Mouse (Mus musculus) neural tube, postnatal 0 days (tissue): Measurements from ENCODE around the gene Mndal. TPM values are rescaled to one million over a fixed set of nuclear protein-coding genes. Genes with fewer than 3 reads are reported as not detected.

ENCODE experiments used
- polyA plus RNA-seq: library from polyadenylated mRNA; unstranded; fragments of >200 nt; fragmentation: Nextera tagmentation; extraction: Ambion mirVana; gene quantifications from 2 replicates; pipeline ENCODE4 v1.2.1, GENCODE M21; 2015

Mndal gene
- 2.5 TPM in 2 replicates for polyA plus RNA-seq

GRCm38 (mm10) chr1:173941924-173942779, at the start of gene Mndal, which contains the start of gene Ifi203:
Gene Mndal (minus strand): TSS chr1:173942491.
Gene Ifi203 (minus strand): TSS chr1:173942672.

DNA sequence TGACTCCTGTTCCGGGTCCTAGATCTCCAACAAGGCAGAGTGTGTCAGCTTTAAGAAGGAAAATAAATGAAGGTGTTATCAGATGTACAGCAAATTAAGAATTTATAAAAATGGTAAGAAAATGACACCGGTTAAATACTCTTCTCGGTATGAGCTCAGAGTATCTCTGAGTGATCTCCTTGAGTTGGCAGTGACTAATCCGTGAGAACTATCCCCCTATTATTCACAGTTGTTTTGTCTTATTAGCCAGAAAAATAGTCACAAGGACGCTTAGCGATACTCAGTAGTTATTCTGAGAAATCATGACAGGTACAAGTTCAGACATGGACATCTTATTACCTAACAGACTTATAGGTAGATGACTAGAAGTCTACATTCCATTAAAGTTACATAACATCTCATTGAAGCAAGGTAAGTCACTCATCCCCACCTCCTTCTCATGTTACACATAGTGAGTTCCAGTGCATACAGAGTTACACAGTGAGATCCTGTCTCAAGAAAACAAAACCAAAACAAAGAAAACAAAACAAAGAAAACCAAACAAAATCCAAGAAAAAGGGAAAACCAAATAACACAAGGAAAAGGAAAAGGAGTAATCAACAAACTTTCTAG, 40.5 kb upstream of the Mndal start, which contains the start of gene Ifi202b:
Gene Ifi202b (minus strand): TSS at position 51 of the 612 bp plus-strand sequence.

DNA sequence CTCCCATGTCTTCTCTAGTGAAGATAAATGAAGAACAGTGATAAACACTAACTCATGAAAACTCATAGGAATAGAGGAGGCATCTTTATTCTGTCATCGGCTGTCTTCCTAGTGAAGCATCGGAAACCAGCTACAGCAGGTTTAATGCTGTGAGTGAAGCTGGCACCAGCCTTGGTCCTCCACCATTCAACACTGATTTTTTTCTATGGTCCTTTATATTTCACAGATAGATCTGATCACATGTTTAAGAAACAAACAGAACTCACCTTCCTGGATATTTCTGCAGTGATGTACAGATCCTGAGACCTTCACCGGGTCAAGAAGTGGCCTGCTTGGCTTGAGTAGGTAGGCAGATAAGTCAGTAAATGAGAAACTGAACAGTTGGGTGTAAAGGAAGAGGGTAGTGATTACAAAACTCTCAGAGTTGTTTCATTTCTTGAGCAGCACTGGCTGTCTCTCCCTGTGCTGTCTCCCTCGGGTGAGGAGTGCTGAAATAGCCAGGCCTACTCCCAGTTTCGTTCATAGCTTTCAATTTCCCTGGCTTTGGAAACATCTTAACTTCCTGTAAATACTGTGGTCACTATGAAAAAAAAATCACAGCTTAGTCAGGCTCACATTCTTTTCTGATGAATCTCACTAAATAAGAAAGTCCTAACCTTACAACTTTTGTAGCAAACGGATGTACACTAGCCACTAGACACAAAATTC, 29.6 kb downstream of the Mndal start, which contains the start of gene Ifi211:
Gene Ifi211 (minus strand): TSS at position 499 of the 708 bp plus-strand sequence.

Other genes starting within 250 kb of the Mndal start
- gene Ifi207, start 200.7 kb downstream of the Mndal start, polyA plus RNA-seq, result 0.41 and 0.61 TPM in 2 replicates
- gene Ifi204, start 175.5 kb downstream of the Mndal start, polyA plus RNA-seq, result 1.4 and 1.5 TPM in 2 replicates
- gene Ifi211, start 29.4 kb downstream of the Mndal start, polyA plus RNA-seq, result 0.77 and 0.89 TPM in 2 replicates
- gene Ifi203, start 181 bp upstream of the Mndal start, polyA plus RNA-seq, result 0.94 and 2.3 TPM in 2 replicates
- not detected in 2 replicates for gene Ifi202b, start 40.3 kb upstream of the Mndal start, polyA plus RNA-seq
- gene Ifi205, start 89.3 kb upstream of the Mndal start, polyA plus RNA-seq, result 0.12 TPM in 1 of 2 replicates, not detected in the other
- not detected in 2 replicates for gene Olfr433, start 98.2 kb upstream of the Mndal start, polyA plus RNA-seq
- not detected in 2 replicates for gene Olfr432, start 106.7 kb upstream of the Mndal start, polyA plus RNA-seq
- not detected in 2 replicates for gene Olfr430, start 124.1 kb upstream of the Mndal start, polyA plus RNA-seq
- not detected in 2 replicates for gene Olfr429, start 141.8 kb upstream of the Mndal start, polyA plus RNA-seq
- gene Olfr427, start 154.4 kb upstream of the Mndal start, polyA plus RNA-seq, result not detected in 2 replicates
- not detected in 2 replicates for gene Olfr231, start 178.7 kb upstream of the Mndal start, polyA plus RNA-seq
- gene Olfr424, start 189.0 kb upstream of the Mndal start, polyA plus RNA-seq, result not detected in 2 replicates
- not detected in 2 replicates for gene Olfr420, start 213.1 kb upstream of the Mndal start, polyA plus RNA-seq
- not detected in 2 replicates for gene Spta1, start 230.3 kb upstream of the Mndal start, polyA plus RNA-seq